Mouse (Mus musculus) ES-Bruce4 (cell line): ENCODE measurements around the gene Gps1. TPM values are rescaled to one million over a fixed set of nuclear protein-coding genes. Genes with fewer than 3 reads are reported as not detected.
"Not testable (repeated sequence)": the region's sequence is repeated elsewhere in the genome, so short reads cannot be mapped to it uniquely, and the experiment has no call there.

Experiments used
- H3K27ac ChIP-seq: 2 replicates; pipeline ENCODE4 v1.5.1; 2012; ENCODE audit warnings: low read length, inconsistent platforms; ENCODE audit not compliant: insufficient read depth
- H3K27me3 ChIP-seq: 2 replicates; pipeline ENCODE4 v1.6.1; 2012; ENCODE audit warnings: mild to moderate bottlenecking, low read length, inconsistent platforms; ENCODE audit not compliant: control insufficient read depth, poor library complexity, insufficient read depth, severe bottlenecking
- H3K36me3 ChIP-seq: 2 replicates; pipeline ENCODE4 v1.6.1; 2012; ENCODE audit warnings: inconsistent platforms, mild to moderate bottlenecking, low read length, moderate library complexity; ENCODE audit not compliant: control insufficient read depth, poor library complexity, insufficient read depth, severe bottlenecking
- H3K4me1 ChIP-seq: one replicate; pipeline ENCODE4 v1.8.1; 2011; ENCODE audit warnings: low read length; ENCODE audit not compliant: control insufficient read depth, insufficient read depth
- H3K4me3 ChIP-seq: 2 replicates; pipeline ENCODE4 v1.5.1; 2011; ENCODE audit warnings: low read depth, mild to moderate bottlenecking, low read length
- H3K9ac ChIP-seq: 2 replicates; pipeline ENCODE4 v1.6.1; 2012; ENCODE audit warnings: low read depth, mild to moderate bottlenecking, inconsistent platforms; ENCODE audit not compliant: poor library complexity, severe bottlenecking
- H3K9me3 ChIP-seq: replicated peaks from 2 replicates; pipeline ENCODE4 v1.6.1; 2012; ENCODE audit warnings: mild to moderate bottlenecking, low read length, inconsistent platforms; ENCODE audit not compliant: control insufficient read depth, poor library complexity, insufficient read depth, severe bottlenecking
- CTCF ChIP-seq: IDR thresholded peaks from one replicate; pipeline ENCODE4 v1.8.1; 2011; ENCODE audit warnings: low read depth, low read length
- EP300 ChIP-seq: IDR thresholded peaks from 2 replicates; pipeline ENCODE4 v1.6.1; 2011; ENCODE audit warnings: low read depth, low read length; ENCODE audit not compliant: insufficient read depth
- POLR2A ChIP-seq: IDR thresholded peaks from one replicate; pipeline ENCODE4 v1.8.1; 2011; ENCODE audit warnings: low read length; ENCODE audit not compliant: insufficient read depth
- polyA plus RNA-seq: library from polyadenylated mRNA; stranded (reverse); fragments of >200 nt; gene quantifications from 2 replicates; pipeline ENCODE4 v1.2.4, GENCODE M21; 2011; ENCODE audit warnings: low read depth; ENCODE audit not compliant: missing spikeins, insufficient read depth, insufficient read length

Gps1 gene
- polyA plus RNA-seq, 1 experiment = 92.0 TPM

DNA sequence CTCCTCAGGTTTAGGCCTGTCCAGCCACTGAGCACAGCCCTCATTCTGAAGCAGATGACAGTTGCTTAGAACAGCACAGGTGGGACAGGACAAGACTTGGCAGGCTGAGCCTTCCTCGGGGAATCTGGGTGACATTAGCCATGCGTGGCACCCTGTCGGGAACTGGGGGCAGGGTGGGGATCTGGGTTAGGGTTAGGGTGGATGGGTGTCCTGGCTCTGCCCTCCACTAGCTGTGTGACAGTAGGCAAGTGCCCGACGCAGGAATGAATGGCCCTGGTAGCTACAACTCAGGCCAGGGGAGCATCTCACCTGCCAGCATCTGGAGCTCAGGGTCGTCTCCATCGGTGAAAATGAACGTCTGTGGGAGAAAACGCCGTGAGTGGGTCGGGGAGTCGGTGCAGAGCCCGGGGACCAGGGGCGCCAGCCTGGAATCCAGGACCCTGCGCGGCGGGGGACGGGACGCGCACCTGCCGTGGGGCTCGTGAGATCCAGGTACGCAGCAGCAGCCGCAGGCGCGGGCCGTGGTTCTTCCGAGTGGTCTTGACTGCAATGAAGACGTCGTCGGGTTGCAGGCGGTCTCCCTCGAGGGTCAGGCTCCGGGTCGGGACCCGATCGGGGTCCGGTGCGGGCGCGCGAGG is 527 bp upstream of the Gps1 start:
- peaks cover 20% of the 10 kb centered on the region for H3K36me3 ChIP-seq
- H3K9me3 ChIP-seq = no peaks in the 10 kb centered on the region
- TF ChIP-seq POLR2A (no peak), EP300 (no peak), CTCF (no peak)
- peak overlapping the region; percentile 58 for H3K4me3 ChIP-seq
- H3K27me3 ChIP-seq = no peaks in the 10 kb centered on the region
- no peak overlapping the region for H3K27ac ChIP-seq
- peak overlapping the region; percentile 89 for H3K9ac ChIP-seq
- H3K4me1 ChIP-seq = peaks cover 8% of the 10 kb centered on the region

DNA sequence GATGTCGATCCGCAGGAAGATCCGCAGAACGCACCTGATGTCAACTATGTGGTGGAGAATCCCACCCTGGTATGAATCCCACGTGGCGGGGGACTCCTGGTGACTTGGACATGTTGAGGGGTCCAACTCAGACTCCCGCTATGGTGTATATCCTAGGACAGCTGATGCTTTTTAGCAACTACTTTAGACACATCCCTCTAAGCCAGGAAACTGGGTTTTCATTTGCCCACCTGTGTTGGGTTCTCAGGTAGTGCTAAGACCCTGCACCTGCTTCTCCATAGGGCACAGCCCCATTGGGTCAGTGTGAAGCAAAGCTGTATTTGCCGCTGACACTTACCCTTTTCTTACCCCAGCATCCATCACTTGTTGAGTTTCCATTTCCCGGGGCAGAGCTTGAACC is 1.1 kb downstream of the Gps1 start:
- Histone ChIP-seq H3K9ac (peak overlapping the region; percentile 89), H3K9me3 (no peaks in the 10 kb centered on the region), H3K4me3 (peak overlapping the region; percentile 90), H3K4me1 (peaks cover 6% of the 10 kb centered on the region), H3K27ac (no peak overlapping the region), H3K36me3 (peaks cover 32% of the 10 kb centered on the region), H3K27me3 (no peaks in the 10 kb centered on the region)
- TF ChIP-seq CTCF = no peak
- TF ChIP-seq POLR2A = no peak
- TF ChIP-seq EP300 = no peak

DNA sequence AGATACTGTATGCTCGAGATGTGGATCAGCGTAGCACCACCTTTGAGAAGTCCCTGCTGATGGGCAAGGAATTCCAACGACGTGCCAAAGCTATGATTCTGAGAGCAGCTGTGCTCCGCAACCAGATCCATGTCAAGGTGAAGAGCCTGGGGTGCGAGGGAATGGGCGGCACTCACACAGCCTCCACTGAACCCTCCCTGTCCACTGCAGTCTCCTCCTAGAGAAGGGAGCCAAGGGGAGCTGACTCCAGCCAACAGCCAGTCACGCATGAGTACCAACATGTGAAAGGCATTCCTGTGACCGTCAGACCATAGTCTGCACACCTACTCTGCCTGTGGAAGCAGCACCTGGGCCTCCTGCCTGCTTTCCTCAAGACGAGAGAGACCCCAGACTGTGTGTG is 4.4 kb downstream of the Gps1 start:
- not testable (repeated sequence) for H3K4me3 ChIP-seq, H3K27me3 ChIP-seq, H3K4me1 ChIP-seq, H3K27ac ChIP-seq, H3K9ac ChIP-seq, H3K9me3 ChIP-seq
- peaks cover 55% of the 10 kb centered on the region for H3K36me3 ChIP-seq

DNA sequence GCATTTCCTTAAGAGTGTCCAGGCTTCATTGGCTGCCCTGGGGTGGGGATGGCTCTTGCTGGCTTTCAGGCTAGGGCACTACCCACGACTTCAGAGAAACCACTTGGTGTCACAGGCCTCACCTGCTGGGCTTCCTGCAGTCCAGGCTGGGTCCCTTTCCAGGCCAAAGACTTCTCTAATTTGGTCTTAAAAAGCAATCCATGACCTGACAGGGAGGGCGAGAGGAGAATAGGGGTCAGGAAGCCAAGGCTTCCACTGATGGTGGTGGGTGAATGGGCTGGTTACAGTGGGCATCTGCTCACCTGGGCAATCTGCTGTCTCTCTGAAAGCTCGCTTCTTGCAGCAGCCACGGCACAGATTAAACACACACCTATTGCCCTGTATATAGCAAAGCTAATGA is 5.3 kb downstream of the Gps1 start:
- no peaks in the 10 kb centered on the region for H3K9me3 ChIP-seq
- H3K9ac ChIP-seq = no peak overlapping the region
- H3K4me3 ChIP-seq = no peak overlapping the region
- no peak for TF ChIP-seq POLR2A
- TF ChIP-seq EP300 = no peak
- no peak for TF ChIP-seq CTCF
- no peak overlapping the region for H3K27ac ChIP-seq
- H3K36me3 ChIP-seq = peaks cover 55% of the 10 kb centered on the region
- H3K27me3 ChIP-seq = no peaks in the 10 kb centered on the region
- H3K4me1 ChIP-seq = no peaks in the 10 kb centered on the region

DNA sequence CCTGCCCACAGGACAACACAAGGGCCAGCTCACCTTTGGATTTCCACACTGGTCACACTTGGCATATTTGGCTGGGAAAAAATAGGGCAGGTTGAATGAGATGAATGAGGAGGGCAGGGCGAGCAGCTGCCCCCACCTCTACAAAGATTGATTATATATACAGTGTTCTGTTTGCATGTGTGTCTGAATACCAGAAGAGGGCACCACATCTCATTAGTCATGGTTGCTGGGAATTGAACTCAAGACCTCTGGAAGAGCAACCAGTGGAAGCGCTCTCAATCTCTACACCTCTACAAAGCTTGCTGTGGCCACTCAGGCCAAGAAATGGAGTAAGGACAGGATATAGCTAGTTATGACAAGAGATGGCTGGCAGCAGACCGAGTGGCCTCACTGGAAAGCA is 5.7 kb downstream of the Gps1 start:
- Histone ChIP-seq H3K9me3 (no peaks in the 10 kb centered on the region), H3K36me3 (peaks cover 55% of the 10 kb centered on the region), H3K4me3 (no peak overlapping the region), H3K27ac (no peak overlapping the region), H3K27me3 (no peaks in the 10 kb centered on the region), H3K4me1 (no peaks in the 10 kb centered on the region), H3K9ac (no peak overlapping the region)
- TF ChIP-seq EP300 (no peak), POLR2A (no peak), CTCF (no peak)

DNA sequence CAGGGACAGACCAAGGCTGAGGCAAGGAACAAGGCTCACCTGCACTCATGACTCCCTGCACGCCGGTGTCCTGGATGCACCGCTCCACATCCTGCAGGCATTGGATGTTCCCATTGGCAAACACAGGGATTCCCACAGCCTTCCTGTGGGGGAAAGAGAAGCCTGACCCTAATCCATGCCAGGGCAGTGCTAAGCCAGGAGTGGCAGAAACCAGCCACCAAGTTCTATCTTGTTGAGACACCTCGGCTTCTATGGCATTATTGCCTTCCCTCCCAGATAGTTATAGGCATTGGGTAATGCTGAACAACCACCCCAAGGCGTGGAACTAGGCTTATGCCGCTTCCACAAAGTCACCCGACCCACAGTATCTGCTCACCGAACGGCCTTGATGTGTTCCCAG is 8.6 kb downstream of the Gps1 start:
- Histone ChIP-seq H3K9ac (no peak overlapping the region), H3K27ac (no peak overlapping the region), H3K4me1 (no peaks in the 10 kb centered on the region), H3K36me3 (peaks cover 43% of the 10 kb centered on the region), H3K4me3 (no peak overlapping the region), H3K27me3 (no peaks in the 10 kb centered on the region), H3K9me3 (no peaks in the 10 kb centered on the region)
- TF ChIP-seq EP300 (no peak), POLR2A (no peak), CTCF (no peak)
